Mouse (Mus musculus) T-helper 2 cell (primary cell): ENCODE data around the gene Trim2.

Source experiments
- in situ Hi-C: fragments of 300-600 bp; cut with MboI, MseI; formaldehyde crosslinking; loops from one replicate; pipeline ENCODE4 v1.15.1; 2025; ENCODE audit warnings: high pct_unique_total_duplicates

Trim2 gene

GRCm38 (mm10) chr3:84306777-84307176 lies at the start of gene Trim2:
TSS of gene Trim2 (minus strand) at chr3:84306877.
- in situ Hi-C loops = no loop called here

GRCm38 (mm10) chr3:84355930-84356689 lies 49.4 kb upstream of the Trim2 start:
- in situ Hi-C loops = loop anchor here (5.0 kb wide), 2 partner anchors 76 to 176 kb away; no protein-coding TSS in a partner anchor

GRCm38 (mm10) chr3:84352353-84353034 lies 45.8 kb upstream of the Trim2 start:
- in situ Hi-C loops = no loop called here

- in situ Hi-C loops = no loop called here
Measured at GRCm38 (mm10) chr3:84350311-84350710, 43.6 kb upstream of the Trim2 start.

- in situ Hi-C loops = no loop called here
Measured at GRCm38 (mm10) chr3:84349771-84350170, 43.1 kb upstream of the Trim2 start.

GRCm38 (mm10) chr3:84347426-84347825 lies 40.7 kb upstream of the Trim2 start:
- in situ Hi-C loops = no loop called here

- in situ Hi-C loops = no loop called here
Measured at GRCm38 (mm10) chr3:84346456-84347150, 39.9 kb upstream of the Trim2 start.

- in situ Hi-C loops = no loop called here
Measured at GRCm38 (mm10) chr3:84345646-84345980, 38.9 kb upstream of the Trim2 start.

GRCm38 (mm10) chr3:84344725-84345645 lies 38.3 kb upstream of the Trim2 start:
- in situ Hi-C loops = no loop called here

- in situ Hi-C loops = no loop called here
Measured at GRCm38 (mm10) chr3:84343101-84343500, 36.4 kb upstream of the Trim2 start.

GRCm38 (mm10) chr3:84341811-84342210 lies 35.1 kb upstream of the Trim2 start:
- in situ Hi-C loops = no loop called here

GRCm38 (mm10) chr3:84337585-84337984 lies 30.9 kb upstream of the Trim2 start:
- in situ Hi-C loops = no loop called here

GRCm38 (mm10) chr3:84336342-84336741 lies 29.7 kb upstream of the Trim2 start:
- in situ Hi-C loops = no loop called here

GRCm38 (mm10) chr3:84335421-84336073 lies 28.9 kb upstream of the Trim2 start:
- in situ Hi-C loops = no loop called here

GRCm38 (mm10) chr3:84334771-84335420 lies 28.2 kb upstream of the Trim2 start:
- in situ Hi-C loops = no loop called here

- in situ Hi-C loops = no loop called here
Measured at GRCm38 (mm10) chr3:84333400-84334349, 27.0 kb upstream of the Trim2 start.

- in situ Hi-C loops = no loop called here
Measured at GRCm38 (mm10) chr3:84330210-84330609, 23.5 kb upstream of the Trim2 start.

GRCm38 (mm10) chr3:84324967-84325441 lies 18.3 kb upstream of the Trim2 start:
- in situ Hi-C loops = no loop called here

- in situ Hi-C loops = no loop called here
Measured at GRCm38 (mm10) chr3:84324478-84324877, 17.8 kb upstream of the Trim2 start.
